Mouse (Mus musculus): Measurements from ENCODE around the gene Btg4.

The Btg4 gene

GRCm38 (mm10) chr9:51060601-51061000 lies at the start of gene Btg4:
Gene Btg4, plus strand, starts transcription at chr9:51060901.
- no peak for DNase-seq

GRCm38 (mm10) chr9:51013644-51014043 lies 47.1 kb upstream of the Btg4 start:
- DNase-seq, result no peak

GRCm38 (mm10) chr9:51015732-51016131 lies 45.0 kb upstream of the Btg4 start:
- DNase-seq, result no peak

DNA sequence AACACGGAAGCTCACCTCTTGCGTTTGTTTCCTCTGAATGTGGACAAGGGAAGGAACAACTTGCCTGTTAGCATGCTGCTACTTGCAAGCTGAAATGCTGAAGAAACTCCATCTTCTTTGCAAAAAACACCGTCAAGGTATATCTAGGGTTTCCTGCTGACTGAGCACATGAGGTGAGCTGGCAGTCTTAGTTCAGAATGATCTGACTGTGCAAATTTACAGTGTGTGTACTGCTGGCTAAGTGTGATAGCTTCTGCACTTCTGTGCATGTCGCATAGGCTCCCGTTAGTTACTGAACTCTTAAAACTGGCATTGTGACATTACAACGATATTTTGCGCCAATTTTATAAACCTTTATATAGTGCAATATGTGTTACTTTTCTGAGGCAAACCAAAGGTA lies 41.0 kb upstream of the Btg4 start:
- DNase-seq, result no peak

GRCm38 (mm10) chr9:51020351-51020750 lies 40.4 kb upstream of the Btg4 start:
- DNase-seq, result no peak

GRCm38 (mm10) chr9:51021123-51021795 lies 39.4 kb upstream of the Btg4 start:
- DNase-seq, result no peak

DNA sequence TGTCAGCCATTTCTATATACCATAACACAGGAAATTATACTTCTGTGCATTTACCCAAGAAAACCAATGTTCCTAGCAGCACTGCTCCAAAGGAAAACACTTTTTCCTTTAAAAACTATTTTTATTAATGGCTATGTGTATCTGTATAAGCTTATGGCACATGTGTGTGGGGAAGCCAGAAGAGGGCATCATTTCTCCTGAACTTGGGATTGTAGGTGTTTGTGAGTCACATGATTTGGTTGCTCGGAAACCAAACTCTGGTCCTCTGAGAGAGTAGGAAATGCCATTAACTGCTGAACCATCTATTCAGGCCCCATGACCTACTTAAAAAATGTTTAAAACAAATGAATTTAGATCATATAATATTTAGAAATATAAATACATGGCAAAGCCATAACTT lies 33.7 kb upstream of the Btg4 start:
- DNase-seq, result no peak

DNA sequence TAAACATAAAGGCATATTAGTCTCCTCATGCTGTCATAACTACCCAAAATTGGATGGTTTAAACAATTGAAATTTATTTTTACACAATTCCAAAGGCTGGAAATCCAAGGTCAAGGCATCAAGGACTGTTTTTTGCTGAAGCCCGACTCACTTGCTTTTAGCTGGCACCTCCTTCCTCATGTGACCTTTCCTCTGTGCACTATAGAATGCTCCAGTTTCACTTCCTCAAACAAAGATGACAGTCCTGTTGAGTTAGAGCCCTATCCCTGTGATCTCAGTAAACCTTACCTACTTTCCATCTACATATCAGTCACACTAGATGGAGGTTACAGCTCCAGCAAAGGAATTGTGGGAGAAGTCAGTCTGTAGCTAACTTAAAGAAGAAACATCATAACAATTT lies 30.6 kb upstream of the Btg4 start:
- no peak for DNase-seq

DNA sequence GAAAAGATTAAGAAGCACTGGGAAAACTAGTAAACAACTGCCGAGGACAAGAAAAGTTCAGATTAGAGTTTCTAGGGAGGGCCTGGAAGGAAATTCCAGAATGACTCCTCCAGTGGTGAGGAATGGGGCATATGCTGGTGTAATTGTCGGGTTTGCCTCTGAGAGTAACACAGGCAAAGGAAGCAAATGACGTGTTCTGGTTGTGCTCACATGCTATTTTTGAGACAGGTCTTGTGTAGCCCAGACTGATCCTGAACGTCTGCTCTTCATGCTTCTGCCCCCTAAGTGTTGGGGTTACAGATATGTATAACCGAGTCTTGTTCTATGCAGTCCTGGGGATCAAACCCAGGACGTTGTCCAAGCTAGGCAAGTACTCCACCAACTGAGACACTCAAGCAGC lies 29.1 kb upstream of the Btg4 start:
- no peak for DNase-seq

DNA sequence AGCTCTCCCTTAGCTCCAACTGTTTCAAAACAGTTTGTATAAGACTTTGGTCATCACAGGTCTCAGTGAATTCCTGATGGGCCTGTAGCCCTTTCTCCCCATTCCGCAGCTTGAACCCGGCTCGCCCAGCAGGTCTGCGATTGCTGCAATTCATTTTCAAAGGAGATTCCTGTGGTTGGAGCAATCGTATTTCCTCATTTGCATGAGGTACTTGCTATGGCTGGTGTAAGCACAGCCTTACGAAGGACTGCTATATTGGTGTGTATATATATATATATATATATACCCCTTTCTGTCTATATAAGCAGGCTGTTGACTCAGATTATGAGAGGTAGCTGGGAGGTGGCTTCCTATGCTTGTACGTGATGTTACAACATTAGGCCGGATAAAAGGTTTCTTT lies 28.4 kb upstream of the Btg4 start:
- DNase-seq, result no peak

GRCm38 (mm10) chr9:51032785-51033529 lies 27.7 kb upstream of the Btg4 start:
- DNase-seq, result no peak

DNA sequence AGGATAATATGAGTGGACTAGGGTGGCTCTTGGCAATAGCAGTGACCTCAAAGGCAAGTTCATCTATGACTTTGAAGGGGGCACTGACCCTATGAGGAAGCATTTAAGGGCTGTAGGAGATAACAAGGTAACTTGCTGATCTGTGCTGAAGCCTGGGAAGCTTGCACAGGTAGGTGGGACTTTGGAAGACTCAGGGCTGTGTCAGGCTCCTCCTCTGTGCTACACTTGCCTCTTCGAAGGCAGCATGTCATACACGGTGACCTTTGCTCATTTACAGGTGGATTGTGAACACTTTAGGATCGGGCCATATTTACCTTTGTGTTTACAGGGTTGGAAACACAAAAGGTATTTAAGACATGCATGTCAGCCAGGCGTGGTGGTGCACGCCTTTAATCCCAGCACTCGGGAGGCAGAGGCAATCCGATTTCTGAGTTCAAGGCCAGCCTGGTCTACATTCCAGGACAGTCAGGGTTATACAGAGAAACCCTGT lies 19.2 kb upstream of the Btg4 start:
- no peak for DNase-seq

DNA sequence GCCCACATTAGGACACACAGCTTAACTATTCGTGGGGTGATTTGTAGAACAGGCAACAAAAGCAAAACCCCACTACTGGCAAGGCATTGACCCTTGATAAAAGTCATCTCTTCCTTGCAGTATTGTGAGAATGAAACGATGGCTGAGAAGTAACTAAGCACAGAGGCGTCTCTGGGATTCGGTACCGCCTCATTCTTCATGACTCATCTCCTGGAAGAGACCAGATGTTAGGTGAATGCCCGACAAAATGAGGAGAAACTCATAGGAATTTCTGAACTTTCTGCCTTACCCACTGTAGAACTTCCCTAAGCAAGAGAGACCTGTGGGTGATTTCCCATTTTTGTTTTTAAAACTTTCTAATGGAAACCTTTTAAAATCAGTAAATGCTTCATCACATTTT lies 18.6 kb upstream of the Btg4 start:
- no peak for DNase-seq

DNA sequence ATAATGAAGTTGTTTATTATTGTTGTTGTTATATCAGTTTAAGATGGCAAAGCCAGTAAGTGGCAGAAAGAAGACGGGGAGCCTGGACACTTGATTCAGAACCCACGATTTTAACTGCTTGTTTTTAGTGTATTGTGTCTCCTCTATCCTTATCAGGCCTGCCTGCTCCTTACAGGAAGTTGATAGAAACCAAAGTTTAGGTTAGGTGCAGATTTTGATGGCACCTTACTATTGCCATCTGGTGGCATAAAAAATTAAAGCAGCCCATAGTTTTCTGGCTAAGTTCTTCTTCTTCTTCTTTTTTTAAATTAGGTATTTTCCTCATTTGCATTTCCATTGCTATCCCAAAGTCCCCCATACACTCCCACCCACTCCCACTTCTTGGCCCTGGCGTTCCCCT lies 8.5 kb upstream of the Btg4 start:
- DNase-seq, result no peak

GRCm38 (mm10) chr9:51056360-51057324 lies 4.1 kb upstream of the Btg4 start:
- no peak for DNase-seq

DNA sequence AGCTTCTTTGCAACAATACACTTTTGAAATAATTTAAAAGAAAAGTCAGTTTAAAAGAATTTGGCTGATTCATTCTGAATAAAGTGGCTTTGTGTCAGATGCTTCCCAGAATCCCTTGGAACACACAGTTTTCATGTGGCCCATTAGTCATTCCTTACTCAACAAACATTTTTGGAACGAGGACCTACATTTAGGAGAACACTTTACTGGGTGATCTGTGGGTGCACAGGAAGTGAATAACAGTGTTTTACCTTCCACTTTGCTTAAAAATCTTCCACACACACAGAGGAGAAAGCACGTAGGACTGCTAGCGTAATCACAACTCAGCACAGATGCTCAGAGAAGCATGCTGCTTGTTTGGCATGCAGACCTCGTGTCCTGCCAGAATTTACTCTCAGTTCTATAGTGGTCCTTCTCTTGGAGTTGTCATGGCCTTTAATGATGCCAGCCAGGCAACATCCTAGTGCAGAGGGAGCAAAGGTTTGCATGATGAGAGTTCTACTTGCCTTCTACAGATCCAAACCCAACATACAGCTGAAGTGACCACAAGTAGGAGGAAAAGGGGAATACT lies 1.7 kb upstream of the Btg4 start:
- DNase-seq, result peak; percentile 5

DNA sequence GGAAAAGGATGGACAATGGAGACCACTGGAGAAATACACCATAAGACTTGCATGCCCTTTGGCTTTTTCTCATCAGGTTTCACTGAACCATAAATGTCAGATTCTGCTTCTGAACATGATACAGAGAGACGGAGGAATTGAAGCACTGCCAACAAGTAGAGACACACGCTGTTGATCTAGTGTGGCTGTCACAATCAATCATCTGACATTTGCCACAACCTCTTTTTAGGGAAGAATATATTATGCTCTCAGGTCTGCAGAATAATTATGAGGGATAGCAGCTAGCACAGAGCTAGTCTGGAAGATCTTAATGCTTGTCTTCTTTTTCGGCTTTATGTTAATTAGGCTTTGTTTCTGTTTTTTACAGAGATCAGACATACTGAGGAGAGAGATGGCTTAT lies 7.5 kb downstream of the Btg4 start:
- no peak for DNase-seq

DNA sequence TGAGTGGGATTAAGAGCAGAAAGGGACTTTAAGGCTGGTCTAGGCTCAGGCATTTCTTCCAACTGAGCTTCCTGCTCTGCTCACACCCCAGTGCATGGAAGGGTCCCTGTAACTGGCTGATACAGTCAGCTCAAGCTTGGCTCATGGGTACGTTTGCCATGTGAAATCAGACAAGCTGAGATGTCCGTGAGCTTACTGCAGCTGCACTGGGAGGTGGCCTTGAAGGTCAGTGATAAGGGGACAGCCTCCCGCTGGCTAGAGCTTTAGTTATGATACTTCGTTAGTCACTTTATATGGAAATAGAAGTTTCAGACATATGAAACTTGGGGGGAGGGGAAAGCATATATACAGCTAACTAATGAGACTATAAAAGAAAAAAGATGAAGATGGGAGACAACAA lies 10.1 kb downstream of the Btg4 start:
- no peak for DNase-seq

DNA sequence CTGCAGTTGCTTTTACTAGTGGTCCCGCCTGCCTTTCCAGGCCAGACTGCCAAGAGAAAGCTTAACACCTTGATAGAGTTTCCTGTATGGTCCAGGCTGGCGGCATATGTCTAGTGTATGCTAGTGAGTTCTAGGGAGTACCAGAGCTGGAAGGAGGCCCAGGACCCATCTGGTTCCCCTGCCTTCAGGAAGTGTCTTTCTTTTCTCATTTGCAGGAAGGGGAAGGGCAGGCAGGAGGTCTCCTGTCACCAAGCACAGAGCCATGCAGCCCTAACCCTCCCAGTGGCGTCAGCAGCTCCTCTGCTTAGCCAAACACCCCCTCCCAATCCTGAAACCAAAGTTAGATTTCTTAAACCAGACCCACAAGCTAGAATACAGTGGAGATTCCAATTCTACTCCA lies 15.1 kb downstream of the Btg4 start:
- DNase-seq, result peak; percentile 21

DNA sequence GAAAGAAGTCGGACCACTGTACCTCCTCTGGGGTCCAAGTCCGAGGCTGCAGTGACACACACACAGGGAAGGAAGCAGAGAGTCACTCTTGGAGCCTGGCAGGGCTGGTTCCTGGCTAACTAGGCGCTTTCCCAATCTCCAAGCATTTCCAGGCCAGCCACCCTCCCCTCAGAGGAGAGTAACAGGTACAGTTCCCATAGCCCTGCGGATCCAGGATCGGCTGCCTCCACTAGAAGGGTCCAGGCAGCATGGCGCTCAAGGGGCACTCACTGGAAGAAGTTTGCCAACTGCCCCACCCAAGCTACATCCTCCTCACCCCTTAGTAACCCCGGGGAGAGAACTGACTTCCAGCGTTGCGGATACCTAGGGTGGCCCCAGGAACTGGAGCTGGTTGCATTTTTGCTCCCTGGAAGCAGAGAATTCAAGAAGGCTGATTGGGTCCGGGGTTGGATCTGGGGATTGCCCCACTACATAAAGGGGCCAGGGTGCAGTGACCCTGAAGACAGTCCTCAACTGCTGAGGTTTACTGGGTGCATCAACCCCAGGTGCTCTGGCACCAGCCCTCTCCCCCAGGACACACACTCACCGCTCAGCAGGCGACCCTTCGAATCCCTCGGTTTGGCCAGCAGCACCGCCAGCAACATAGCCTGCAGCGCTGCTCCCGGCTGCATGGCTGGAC lies 15.7 kb downstream of the Btg4 start:
- DNase-seq, result no peak

GRCm38 (mm10) chr9:51076979-51077315 lies 16.2 kb downstream of the Btg4 start, which contains the start of gene Layn:
Gene Layn, minus strand, starts transcription at chr9:51077094.
- DNase-seq, result peak; percentile 40

DNA sequence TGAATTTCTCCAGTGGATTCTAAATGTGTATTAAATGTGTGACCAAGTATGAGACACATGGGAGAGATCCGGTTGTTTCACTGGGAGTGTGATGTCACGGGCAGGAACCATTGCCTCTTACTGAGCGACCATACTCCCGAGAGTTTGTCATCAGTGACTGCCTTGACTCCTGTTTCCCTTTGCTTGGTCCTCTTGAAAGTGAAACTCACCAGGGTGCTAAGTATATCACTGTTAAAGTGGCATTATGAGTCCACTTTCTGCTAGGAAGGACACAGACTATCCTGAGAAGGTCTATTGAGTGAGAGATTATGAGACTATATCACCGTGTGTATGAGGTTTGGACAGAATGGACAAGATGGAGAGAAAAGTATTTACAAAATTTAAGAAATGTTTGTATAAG lies 20.9 kb downstream of the Btg4 start:
- DNase-seq, result no peak

DNA sequence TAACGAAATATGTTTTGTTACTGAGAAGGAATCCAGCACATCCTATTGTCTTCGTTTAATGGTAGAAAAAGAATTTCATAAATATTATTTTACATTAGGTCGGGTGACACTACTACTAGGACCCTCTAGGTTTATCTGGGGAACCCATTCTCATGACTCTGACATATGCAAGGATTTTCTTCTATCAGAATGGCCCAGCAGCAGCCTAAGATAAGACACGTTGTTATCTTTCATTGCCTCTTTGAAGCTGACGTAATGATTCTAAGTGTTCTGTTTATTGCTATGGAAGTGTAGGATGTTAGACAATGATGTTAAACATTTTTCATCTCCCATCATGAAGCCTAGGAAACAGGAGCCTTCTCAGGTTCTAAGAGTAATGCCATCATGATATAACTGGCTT lies 33.0 kb downstream of the Btg4 start:
- no peak for DNase-seq
